Mouse (Mus musculus) liver, embryonic 11.5 days (tissue): ENCODE data around the gene Mzf1. TPM values are rescaled to one million over a fixed set of nuclear protein-coding genes. Genes with fewer than 3 reads are reported as not detected.
A peak's percentile ranks its signal among the peaks of the same experiment; 100 is the strongest.

ENCODE experiments used
- ATAC-seq: fragments of 200-750 bp; cut with Nextera tagmentation; replicated peaks from 2 replicates; pipeline ENCODE4 v1.8.0; 2017; ENCODE audit warnings: moderate number of reproducible peaks, mild to moderate bottlenecking, moderate TSS enrichment, moderate library complexity; ENCODE audit not compliant: low FRiP score
- DNase-seq: peaks from one replicate; pipeline ENCODE4 v3.0.0-alpha.2; 2017; ENCODE audit warnings: low spot score
- H3K27ac ChIP-seq: fragments of 300-500 bp; sonication (generic); 2 replicates; pipeline ENCODE4 v1.5.1; 2014; ENCODE audit warnings: mild to moderate bottlenecking, low read depth, low read length, control low read depth
- H3K27me3 ChIP-seq: fragments of 300-500 bp; sonication (generic); replicated peaks from 2 replicates; pipeline ENCODE4 v1.6.1; 2014; ENCODE audit warnings: low read length, mixed read lengths; ENCODE audit not compliant: control insufficient read depth, insufficient read depth
- H3K36me3 ChIP-seq: fragments of 300-500 bp; sonication (generic); 2 replicates; pipeline ENCODE4 v1.6.1; 2014; ENCODE audit warnings: mild to moderate bottlenecking, low read length, moderate library complexity, mixed read lengths; ENCODE audit not compliant: control insufficient read depth, insufficient read depth
- H3K4me1 ChIP-seq: fragments of 300-500 bp; sonication (generic); replicated peaks from 2 replicates; pipeline ENCODE4 v1.6.1; 2014; ENCODE audit warnings: low read length, mixed read lengths; ENCODE audit not compliant: control insufficient read depth, insufficient read depth
- H3K4me2 ChIP-seq: fragments of 300-500 bp; sonication (generic); 2 replicates; pipeline ENCODE4 v1.6.1; 2014; ENCODE audit warnings: mild to moderate bottlenecking, control low read depth, moderate library complexity
- H3K4me3 ChIP-seq: fragments of 300-500 bp; sonication (generic); 2 replicates; pipeline ENCODE4 v1.5.1; 2014; ENCODE audit warnings: low read depth, low read length, control low read depth
- H3K9ac ChIP-seq: fragments of 300-500 bp; sonication (generic); 2 replicates; pipeline ENCODE4 v1.6.1; 2014; ENCODE audit warnings: low read depth, low read length, control low read depth
- H3K9me3 ChIP-seq: fragments of 300-500 bp; sonication (generic); 2 replicates; pipeline ENCODE4 v1.6.1; 2016; ENCODE audit warnings: low read length, inconsistent platforms, mixed read lengths; ENCODE audit not compliant: control insufficient read depth
- WGBS: fragments of 180-500 bp; shearing (Covaris S2); extraction: QIAGEN DNeasy Blood & Tissue Kit; methylation state at CpG from one replicate; pipeline ENCODE4 v1.1.7; 2014; 5-methylcytosine and 5-hydroxymethylcytosine counted together
- polyA plus RNA-seq: library from polyadenylated mRNA; unstranded; fragments of >200 nt; fragmentation: Nextera tagmentation; extraction: Ambion mirVana; gene quantifications from 2 replicates; pipeline ENCODE4 v1.2.1, GENCODE M21; 2014

Gene Mzf1
- polyA plus RNA-seq, 1 experiment from 2014 or later = 1.6 TPM

GRCm38 (mm10) chr7:13031983-13032382 is 22.6 kb downstream of the Mzf1 start:
- WGBS = 79% methylated on average over 2 of the region's 2 CpGs
- Histone ChIP-seq H3K9ac (no peak overlapping the region), H3K4me1 (peaks cover 20% of the 10 kb centered on the region), H3K27ac (no peak overlapping the region), H3K9me3 (no peaks in the 10 kb centered on the region), H3K36me3 (peaks cover 65% of the 10 kb centered on the region), H3K4me3 (no peak overlapping the region), H3K27me3 (no peaks in the 10 kb centered on the region), H3K4me2 (no peak overlapping the region)
- no peak for DNase-seq
- ATAC-seq = no peak

- Histone ChIP-seq H3K4me3 (no peak overlapping the region), H3K9ac (no peak overlapping the region), H3K27ac (no peak overlapping the region), H3K36me3 (peaks cover 73% of the 10 kb centered on the region), H3K4me2 (no peak overlapping the region), H3K27me3 (no peaks in the 10 kb centered on the region), H3K9me3 (no peaks in the 10 kb centered on the region), H3K4me1 (peaks cover 22% of the 10 kb centered on the region)
- 83% methylated on average over 5 of the region's 5 CpGs for WGBS
- DNase-seq (no peak), ATAC-seq (no peak)
These were observed 23.5 kb downstream of the Mzf1 start for GRCm38 (mm10) chr7:13031069-13031468.

GRCm38 (mm10) chr7:13028986-13029385 is 25.6 kb downstream of the Mzf1 start:
- Histone ChIP-seq H3K27me3 (no peaks in the 10 kb centered on the region), H3K27ac (no peak overlapping the region), H3K9ac (no peak overlapping the region), H3K36me3 (peaks cover 70% of the 10 kb centered on the region), H3K4me3 (no peak overlapping the region; the same call in 1 of the 2 replicates), H3K4me2 (no peak overlapping the region), H3K4me1 (peaks cover 22% of the 10 kb centered on the region), H3K9me3 (no peaks in the 10 kb centered on the region)
- ATAC-seq (no peak), DNase-seq (no peak)
- WGBS = 97% methylated on average over 4 of the region's 4 CpGs

DNA sequence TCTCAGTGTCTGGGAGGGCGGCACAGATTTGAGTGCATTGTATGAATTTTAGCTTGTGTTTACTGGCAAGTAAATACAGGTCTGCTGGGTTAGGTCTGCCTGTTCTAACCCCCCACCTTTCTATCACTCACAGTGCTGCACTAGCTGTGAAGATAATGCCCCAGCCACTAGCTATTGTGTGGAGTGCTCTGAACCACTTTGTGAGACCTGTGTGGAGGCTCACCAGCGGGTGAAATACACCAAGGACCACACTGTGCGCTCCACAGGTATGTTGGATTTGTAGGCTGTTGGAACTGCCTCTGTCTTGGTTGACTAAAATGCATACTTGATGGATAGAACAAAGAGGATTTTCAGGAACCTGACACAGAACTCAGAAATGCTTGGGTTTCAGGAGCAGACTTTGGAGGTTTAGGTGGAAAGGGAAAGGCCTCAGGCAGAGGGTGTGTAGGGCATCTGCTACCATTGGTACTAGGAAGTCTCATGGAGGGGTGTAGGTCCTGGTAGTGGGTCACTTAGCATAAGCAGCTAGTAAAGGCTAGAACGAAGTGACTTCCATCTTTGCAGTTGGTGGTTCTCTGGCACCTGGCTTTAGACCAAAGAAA is 29.0 kb downstream of the Mzf1 start:
- no peaks in the 10 kb centered on the region for H3K27me3 ChIP-seq
- peaks cover 26% of the 10 kb centered on the region for H3K4me1 ChIP-seq
- ATAC-seq (no peak), DNase-seq (no peak)
- H3K9me3 ChIP-seq = no peaks in the 10 kb centered on the region
- peak overlapping the region; percentile 99 for H3K9ac ChIP-seq
- peak overlapping the region; percentile 98 for H3K4me3 ChIP-seq
- 32% methylated on average over 4 of the region's 4 CpGs for WGBS
- peak overlapping the region; percentile 100 for H3K27ac ChIP-seq
- peaks cover 53% of the 10 kb centered on the region for H3K36me3 ChIP-seq
- H3K4me2 ChIP-seq = peak overlapping the region; percentile 100

DNA sequence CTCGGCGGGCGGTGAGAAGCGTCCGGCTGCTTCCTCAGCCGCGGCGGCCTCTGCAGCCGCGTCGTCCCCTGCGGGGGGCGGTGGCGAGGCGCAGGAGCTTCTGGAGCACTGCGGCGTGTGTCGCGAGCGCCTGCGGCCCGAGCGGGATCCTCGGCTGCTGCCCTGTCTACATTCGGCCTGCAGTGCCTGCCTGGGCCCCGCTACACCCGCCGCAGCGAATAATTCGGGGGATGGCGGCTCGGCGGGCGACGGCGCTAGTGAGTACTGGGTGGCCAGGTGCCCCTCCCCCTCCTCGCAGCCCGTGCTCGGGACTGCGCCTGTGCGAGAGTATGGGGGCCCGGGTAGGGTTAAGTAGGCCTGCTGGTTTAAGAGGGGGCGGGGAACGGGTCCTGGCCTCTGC is 29.8 kb downstream of the Mzf1 start:
- Histone ChIP-seq H3K4me1 (peaks cover 26% of the 10 kb centered on the region), H3K27ac (peak overlapping the region; percentile 100), H3K27me3 (no peaks in the 10 kb centered on the region), H3K36me3 (peaks cover 45% of the 10 kb centered on the region), H3K9me3 (no peaks in the 10 kb centered on the region), H3K9ac (peak overlapping the region; percentile 99), H3K4me2 (peak overlapping the region; percentile 100), H3K4me3 (peak overlapping the region; percentile 98)
- WGBS = under 1% methylated on average over 37 of the region's 44 CpGs
- ATAC-seq = peak; percentile 67
- DNase-seq = peak; percentile 76

DNA sequence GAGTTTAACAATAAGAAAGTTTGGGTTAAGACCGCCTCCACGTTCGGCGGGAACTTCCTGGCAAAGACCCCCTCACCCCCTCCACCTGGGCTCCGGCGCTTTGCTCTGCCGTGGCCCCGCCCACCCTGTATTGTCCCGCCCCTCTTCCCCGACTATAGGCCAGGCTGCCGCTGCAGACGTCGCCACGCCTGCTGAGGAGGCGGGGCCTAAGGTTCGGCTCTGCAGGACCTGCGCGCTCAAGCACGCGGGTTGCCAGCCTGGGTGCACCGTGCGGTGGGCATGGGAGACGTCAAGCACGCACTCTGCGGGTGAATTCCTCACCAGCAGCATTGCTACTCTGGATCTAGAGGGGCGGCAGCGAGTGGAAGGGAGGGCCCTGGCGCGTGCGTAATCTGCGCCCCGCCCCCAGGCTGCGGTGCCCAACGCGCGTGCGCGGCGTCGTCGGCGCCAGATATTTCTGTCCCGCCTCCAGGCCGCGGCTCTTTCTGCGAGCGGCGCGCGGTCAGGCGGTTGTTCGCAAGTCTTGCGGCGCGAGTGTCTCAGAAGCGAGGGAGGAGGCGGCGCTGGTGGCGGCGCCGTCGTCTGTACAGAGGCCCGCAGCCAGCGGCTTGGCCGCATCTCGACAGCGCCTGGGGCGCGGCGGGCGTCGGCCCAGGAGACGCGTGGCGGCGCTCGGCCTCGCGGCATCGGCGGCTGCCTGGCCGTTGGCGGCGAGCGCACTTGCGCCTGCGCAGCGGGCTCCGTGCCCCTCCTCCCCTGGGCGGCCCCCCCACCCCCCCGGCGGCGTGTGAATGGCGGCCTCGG is 30.4 kb downstream of the Mzf1 start:
- Histone ChIP-seq H3K9ac (peak overlapping the region; percentile 99), H3K4me2 (peak overlapping the region; percentile 100), H3K9me3 (no peaks in the 10 kb centered on the region), H3K4me1 (peaks cover 26% of the 10 kb centered on the region), H3K36me3 (peaks cover 38% of the 10 kb centered on the region), H3K4me3 (peak overlapping the region; percentile 98), H3K27ac (peak overlapping the region; percentile 100), H3K27me3 (no peaks in the 10 kb centered on the region)
- ATAC-seq = peak; percentile 81
- peak; percentile 94 for DNase-seq
- under 1% methylated on average over 87 of the region's 95 CpGs for WGBS

- H3K4me1 ChIP-seq = peaks cover 26% of the 10 kb centered on the region
- peak overlapping the region; percentile 100 for H3K4me2 ChIP-seq
- H3K27me3 ChIP-seq = no peaks in the 10 kb centered on the region
- DNase-seq (peak; percentile 87), ATAC-seq (peak; percentile 64)
- H3K4me3 ChIP-seq = peak overlapping the region; percentile 98
- H3K9ac ChIP-seq = peak overlapping the region; percentile 99
- H3K27ac ChIP-seq = peak overlapping the region; percentile 100
- H3K9me3 ChIP-seq = no peaks in the 10 kb centered on the region
- H3K36me3 ChIP-seq = peaks cover 27% of the 10 kb centered on the region
- 5% methylated on average over 31 of the region's 31 CpGs for WGBS
These were observed 31.6 kb downstream of the Mzf1 start for GRCm38 (mm10) chr7:13022773-13023535.

DNA sequence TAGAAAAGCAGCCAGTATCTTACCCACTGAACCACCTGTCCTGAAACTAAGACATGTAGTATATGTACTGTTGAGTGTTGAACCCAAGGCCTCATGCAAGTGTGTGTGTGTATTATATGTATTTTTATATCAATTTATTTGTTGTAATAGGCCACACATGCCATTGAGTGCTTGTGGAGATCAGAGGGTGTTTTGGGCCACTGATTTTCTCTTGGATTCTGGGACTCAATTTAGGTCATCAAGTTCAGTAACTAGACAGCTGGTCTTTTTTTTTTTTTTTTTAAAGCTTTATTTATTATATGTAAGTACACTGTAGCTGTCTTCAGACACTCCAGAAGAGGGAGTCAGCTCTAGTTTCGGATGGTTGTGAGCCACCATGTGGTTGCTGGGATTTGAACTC is 39.3 kb downstream of the Mzf1 start:
- DNase-seq (no peak), ATAC-seq (no peak)
- Histone ChIP-seq H3K27me3 (no peaks in the 10 kb centered on the region), H3K27ac (no peak overlapping the region), H3K9me3 (no peaks in the 10 kb centered on the region), H3K4me2 (no peak overlapping the region), H3K36me3 (no peaks in the 10 kb centered on the region), H3K4me1 (0 out of 2 replicates have a peak, but pooled peaks cover 2% of the 10 kb centered on the region), H3K4me3 (no peak overlapping the region), H3K9ac (no peak overlapping the region)
- 76% methylated on average over 1 of the region's 1 CpGs for WGBS
